Mouse (Mus musculus) telencephalon, adult 2 months (tissue): ENCODE data around the gene Pdzd3.

Experiments
- DNase-seq: peaks from one replicate; pipeline ENCODE4 v3.0.0-alpha.2; 2011; ENCODE audit warnings: low read depth, low spot score

Pdzd3 gene

DNA sequence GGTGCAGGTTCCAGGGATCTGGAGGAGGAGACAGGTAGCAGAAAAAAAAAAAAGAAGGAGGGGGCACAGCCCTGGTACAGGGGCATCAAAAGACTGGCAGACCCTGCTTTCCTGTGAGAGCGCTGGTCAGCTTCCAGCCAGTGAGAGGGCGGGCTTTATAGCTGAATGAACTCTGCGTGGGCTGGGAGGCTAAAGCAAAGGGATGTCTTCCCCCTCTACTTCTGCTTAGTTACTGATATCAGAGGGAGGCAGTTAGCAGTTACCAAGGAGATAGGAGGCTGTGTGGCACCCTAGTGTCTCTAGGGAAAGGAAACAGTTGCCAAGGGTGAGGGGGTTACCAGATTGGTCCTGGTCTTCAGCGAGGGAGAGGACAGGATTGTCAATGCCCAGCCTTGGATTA, 826 bp downstream of the Pdzd3 start:
- no peak for DNase-seq

GRCm38 (mm10) chr9:44249181-44250146, 1.8 kb downstream of the Pdzd3 start:
- DNase-seq: no peak

- DNase-seq: no peak
Observed at GRCm38 (mm10) chr9:44247907-44248306, 3.4 kb downstream of the Pdzd3 start.

DNA sequence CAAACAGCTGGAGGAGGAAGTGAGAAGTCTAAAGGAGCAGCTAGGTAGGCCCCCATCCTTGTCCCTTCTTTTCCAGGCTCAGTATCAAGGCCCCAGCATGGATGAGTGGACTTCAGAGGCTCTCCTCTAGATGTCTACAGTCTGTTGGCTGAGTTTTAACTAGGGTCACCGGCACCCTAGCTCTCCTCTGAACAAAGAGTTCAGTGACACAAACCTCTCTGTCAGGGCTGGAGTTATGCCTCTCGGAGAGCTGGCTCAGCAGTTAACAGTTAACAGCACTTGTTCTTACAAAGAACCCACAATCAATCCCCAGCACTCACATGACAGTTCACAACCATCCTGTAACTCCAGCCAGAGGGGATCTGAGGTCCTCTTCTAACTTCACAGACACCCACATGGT, 7.7 kb downstream of the Pdzd3 start:
- DNase-seq: no peak

DNA sequence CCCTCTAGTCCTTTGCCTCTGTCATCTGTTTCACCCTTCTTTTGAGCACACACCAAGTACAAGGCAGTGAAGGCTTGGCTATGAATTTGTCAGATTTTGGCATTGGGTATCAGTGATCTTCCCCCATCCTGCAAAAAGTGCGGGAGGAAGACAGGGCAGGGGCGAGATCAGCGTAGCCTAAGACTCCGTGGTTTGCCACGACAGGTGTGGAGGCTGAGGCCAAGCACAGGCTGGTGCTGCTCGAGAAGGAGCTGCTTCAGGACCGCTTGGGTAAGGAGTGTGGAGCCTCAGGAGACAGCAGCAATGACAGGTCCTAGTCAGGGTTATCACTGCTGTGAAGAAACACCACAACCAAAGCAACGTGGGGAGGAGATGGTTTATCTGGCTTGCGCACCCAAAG, 9.9 kb downstream of the Pdzd3 start:
- no peak for DNase-seq

DNA sequence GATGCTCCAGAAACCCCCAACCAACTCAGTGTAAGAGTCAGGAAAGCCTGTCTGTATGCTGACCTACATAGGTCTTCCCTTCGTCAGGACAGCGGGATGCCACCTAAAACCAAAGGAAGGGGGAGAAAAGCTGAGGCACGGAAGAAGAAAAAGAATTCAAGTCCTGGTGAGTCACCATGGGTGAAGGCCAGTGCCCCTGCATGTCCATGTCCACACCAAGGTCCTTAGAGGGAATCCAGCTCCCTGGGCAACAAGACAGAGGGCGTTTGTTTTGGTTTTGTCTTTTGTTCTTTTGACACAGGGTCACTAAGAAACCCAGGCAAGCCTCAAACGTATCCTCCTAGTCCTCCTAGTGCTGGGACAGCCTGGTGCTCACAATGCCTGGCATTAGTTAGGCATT, 10.4 kb downstream of the Pdzd3 start:
- DNase-seq: no peak

- DNase-seq: no peak
Observed at GRCm38 (mm10) chr9:44240399-44240798, 10.9 kb downstream of the Pdzd3 start, which contains the start of gene Ccdc153. Gene Ccdc153 (plus strand): TSS chr9:44240676.

- no peak for DNase-seq
Observed at GRCm38 (mm10) chr9:44239447-44239846, 11.8 kb downstream of the Pdzd3 start.

- DNase-seq: no peak
Observed at GRCm38 (mm10) chr9:44238501-44239190, 12.6 kb downstream of the Pdzd3 start.

DNA sequence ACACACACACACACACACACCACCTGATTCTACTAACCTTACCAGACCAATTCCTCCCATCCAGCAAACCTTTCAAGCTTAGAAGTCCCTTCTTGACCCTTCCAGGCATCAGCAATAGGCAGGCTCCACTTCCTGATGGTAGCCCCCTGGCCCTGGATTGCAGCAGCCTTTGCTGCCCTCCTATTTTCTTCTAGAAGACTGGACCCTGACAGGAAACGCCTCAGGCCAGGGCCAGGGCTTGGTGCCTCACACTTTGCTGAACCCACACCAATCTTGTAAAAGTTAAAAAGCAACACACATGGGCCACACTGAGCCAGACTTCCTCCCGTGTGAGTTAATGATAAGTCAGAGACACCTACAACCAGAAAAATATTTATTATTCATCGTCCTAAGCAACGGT, 14.1 kb downstream of the Pdzd3 start:
- no peak for DNase-seq

DNA sequence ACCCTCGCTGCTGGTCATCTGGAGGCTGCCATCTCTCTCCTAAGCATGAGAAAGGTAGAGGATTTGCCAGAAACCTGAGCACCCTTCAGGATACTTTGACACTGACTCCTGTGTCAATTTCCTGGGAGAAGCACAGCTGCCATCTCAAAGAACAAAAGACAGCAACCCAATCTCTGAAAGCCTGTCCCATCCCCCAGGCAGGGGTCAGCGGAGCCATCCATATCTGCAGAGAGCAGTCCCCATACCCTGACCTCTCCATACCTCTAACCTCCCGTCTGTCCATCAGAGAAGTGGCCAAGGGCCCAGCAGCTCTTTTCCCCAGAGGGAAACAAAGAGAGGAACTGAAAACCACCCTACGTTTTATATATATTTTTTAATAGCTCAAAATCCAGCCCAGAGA, 14.7 kb downstream of the Pdzd3 start:
- DNase-seq: no peak

DNA sequence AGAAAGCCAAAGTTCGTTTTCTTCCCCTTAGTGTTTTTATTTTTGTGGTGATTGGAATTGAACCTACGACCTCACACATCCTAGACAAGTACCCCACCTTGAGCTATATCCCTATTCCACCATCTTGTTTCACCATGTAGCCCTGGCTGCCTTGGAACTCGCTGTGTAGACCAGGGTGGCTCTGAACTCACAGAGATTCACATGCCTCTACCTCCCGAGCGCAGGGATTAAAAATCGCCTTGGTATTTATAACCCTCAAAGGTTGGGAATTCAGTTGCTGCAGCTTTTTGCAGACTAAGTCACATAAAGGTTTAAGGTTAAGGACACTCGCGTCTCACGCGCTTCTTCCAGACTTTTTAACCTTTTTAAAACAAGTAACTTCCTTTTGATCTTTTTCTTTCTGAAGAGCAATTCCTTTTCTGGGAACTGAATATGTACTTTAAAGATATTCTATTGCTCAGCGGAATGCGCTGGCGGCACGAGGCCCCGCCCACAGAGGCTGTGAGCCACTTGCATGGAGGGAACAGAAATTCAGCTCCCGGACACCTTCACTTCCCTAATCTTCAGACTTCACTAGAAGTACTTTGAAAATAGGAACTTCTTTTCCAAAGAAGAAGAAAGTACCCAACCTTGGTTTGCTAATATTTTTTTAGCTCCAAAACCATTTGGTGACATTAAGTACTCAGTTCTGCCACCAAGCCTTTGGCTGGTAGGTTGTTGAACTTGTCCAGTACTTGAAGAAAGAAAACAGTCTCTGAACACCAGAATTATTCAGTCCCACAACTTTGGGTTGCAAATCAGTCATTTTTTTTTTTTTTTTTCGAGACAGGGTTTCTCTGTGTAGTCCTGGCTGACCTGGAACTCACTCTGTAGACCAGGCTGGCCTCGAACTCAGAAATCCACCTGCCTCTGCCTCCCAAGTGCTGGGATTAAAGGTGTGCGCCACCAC, 16.5 kb downstream of the Pdzd3 start:
- no peak for DNase-seq

DNA sequence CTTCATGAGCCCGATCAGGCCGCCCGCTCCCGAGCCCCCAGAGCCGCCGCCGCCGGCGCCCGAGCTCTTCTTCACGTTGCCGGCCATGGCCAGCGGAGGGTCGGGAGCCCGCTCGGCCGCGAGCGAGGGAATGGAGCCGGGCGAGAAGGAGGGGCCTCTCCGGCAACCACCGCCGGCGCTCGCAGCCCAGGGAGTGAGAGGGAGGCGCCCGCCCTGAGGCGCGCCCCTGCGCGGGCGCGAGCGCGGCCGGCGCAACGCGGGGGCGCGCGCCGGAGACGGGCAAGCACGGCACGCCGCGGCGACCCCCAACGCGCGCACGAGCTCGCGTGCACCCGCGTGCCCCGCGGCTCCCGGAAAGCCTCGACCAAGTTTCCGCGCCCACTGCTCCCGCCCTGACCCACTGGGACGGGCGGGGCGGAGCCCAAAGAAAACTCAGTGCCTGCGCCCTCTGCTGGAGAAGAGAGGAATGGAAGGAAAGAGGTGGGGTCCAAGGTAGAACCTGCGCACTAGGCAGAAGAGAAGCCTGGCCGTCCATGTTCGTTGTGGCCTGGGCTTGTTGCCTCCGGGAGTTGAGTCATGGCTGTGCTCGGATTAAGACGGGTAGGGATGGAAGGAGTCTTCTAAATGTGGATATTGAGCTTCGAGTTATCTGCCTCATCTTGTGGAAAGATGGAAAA, 17.3 kb downstream of the Pdzd3 start, which contains the start of gene Cbl:
Cbl (minus strand) TSS at position 248 of the 677 bp plus-strand sequence.
- peak; percentile 94 for DNase-seq

- DNase-seq: no peak
Observed at GRCm38 (mm10) chr9:44233021-44233801, 18.1 kb downstream of the Pdzd3 start.

GRCm38 (mm10) chr9:44231609-44232008, 19.7 kb downstream of the Pdzd3 start:
- DNase-seq: no peak

DNA sequence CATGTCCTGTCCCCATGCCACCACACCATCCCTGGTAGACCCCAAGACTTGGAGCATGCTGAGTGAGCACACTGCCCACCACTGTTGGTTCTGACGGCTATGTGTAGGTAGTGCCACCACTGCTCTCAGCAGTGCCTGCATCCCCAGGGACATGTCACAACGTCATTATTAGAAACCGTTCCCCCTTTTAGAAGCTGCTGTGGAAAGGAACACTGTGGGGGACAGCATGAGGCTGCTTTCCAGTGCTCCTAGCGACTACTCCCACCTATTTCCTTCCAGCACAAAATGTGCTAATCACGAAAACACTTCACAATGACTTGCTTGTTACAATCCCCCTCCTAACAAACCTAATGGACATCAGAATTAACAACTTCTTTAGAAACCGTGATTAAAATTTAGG, 25.3 kb downstream of the Pdzd3 start:
- no peak for DNase-seq

- no peak for DNase-seq
Observed at GRCm38 (mm10) chr9:44213538-44213937, 37.7 kb downstream of the Pdzd3 start.

DNA sequence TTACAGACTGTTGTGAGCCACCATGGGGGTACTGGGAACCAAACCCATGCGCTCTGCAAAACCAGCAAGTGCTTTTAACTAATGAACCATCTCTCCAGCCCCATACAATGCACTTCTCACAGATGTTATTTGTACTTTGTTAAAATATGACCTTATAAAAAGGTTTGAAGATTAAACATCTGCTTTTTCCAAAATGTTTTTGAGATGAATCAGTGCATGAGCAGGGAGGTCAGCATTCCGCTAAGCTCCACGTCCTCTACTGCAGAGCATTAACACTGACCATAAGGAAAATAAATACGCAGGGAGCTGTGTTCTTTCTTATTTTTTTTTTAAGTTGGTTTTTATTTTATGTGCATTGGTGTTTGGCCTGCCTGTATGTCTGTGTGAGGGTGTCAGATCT, 38.9 kb downstream of the Pdzd3 start:
- DNase-seq: no peak

- no peak for DNase-seq
Observed at GRCm38 (mm10) chr9:44209416-44209815, 41.9 kb downstream of the Pdzd3 start.

DNA sequence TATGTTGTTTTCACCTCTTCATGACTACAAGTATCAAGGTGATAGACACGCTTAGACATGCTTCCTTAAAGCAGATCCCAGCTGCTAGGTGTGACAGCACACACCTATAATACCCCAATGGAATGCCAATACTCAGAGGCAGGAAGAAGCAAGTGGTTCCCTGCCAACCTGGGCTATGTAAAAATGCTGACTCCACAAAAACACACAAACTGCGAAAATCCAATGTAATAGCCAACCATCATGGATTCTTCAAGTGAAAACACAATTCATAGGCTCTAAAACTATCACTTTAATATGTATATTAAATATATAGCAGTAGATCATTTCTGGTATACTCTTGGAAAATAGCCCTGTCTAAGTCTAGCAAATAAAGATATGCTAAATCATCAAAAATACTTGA, 43.4 kb downstream of the Pdzd3 start:
- DNase-seq: no peak
